Mouse (Mus musculus): ENCODE measurements around the gene Ralgapa2.

Ralgapa2 gene

DNA sequence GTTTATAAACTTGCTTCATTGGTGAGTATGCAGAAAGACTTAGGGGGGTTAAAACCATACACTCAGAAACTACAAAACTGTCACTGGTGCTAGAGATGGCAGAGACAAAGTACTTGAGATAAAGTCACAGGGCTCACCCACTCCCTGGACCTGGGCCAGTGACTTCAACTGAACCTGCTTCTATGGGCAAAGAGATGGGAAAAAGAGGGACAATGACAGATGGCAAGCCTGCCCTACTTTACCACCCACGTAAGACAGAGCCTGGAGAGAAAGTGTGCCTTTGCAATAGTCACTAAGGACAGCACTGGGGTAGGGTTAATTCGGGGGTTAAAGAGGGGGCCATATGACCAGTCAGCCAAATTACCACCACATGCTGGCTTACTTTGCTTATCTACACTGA lies 148.7 kb downstream of the Ralgapa2 start:
- DNase-seq (ENCODE audit: extremely low read depth, low read depth, low spot score), result no peak

DNA sequence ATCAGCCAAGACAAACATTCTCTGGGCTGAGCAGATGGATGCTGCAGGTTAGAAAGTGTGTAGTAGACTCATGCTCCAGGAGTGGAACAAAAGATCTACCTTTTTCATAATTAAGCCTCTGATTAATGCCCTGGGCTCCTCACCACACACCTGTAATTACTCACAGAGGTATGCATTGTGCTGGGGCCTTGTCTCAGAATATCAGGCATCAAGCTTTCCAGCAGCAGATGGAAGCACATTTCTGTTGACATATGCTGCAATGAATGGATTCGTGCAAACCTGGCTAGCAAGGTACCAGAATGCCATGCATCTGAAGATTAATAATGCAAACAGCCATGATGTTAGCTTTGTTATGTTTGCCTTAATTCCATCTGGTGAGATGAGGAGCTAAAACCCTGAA lies 149.2 kb downstream of the Ralgapa2 start:
- no peak for DNase-seq (ENCODE audit: extremely low read depth, low read depth, low spot score)

DNA sequence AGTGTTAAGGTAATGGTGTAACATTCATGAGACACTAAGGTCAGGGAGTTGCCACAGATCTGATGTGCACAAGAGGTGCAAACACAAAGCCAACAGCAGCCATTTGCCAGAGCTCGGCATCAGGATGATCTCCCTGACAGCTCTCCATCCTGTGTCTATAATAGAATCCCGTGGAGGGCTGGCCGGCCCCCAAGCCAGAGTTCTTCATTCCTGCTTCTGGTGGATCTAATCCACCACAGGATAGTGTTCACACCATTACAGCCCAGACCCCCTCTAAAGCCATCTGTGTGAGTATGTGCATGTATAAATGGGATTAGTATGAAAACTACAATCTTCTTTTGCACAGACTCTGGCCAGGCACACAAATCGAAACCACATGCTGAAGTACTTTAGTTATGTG lies 150.2 kb downstream of the Ralgapa2 start:
- no peak for DNase-seq (ENCODE audit: extremely low read depth, low read depth, low spot score)

DNA sequence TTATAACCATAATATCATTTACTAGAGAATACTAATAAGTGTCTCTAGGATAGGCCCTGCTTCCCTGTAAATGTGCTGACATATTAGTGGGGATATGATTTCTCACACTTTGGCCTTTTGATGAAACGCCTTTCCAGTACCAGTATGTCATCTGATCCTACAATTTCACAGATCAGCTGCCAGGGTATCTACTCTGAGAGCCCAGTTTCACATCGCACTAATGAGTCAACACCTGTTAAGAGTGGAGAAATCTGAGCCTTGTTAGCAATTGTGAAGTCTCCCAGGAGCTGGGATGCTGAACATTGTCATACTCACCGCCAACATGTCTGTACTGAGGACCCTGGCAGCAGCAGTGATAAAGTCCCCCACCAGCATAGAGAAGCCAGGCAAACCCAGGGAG lies 151.1 kb downstream of the Ralgapa2 start:
- no peak for DNase-seq (ENCODE audit: extremely low read depth, low read depth, low spot score)

DNA sequence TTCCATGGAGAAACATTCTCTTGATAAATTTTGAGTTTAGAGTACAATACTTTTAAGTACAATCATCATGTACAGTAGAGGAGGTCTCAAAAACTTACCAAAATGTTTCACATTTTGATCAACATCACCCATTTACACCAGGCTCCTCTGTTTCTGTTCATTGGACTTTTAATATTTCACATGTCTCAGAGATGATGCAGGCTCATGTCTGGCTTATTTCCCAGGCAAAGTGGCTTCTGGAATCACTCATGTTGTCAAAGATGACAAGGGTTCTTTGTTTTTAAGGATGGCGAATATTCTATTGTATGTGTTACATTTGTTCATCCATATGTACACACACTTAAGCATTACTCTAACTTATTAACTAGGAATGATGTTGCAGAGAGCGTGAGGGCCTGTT lies 152.5 kb downstream of the Ralgapa2 start:
- no peak for DNase-seq (ENCODE audit: extremely low read depth, low read depth, low spot score)

DNA sequence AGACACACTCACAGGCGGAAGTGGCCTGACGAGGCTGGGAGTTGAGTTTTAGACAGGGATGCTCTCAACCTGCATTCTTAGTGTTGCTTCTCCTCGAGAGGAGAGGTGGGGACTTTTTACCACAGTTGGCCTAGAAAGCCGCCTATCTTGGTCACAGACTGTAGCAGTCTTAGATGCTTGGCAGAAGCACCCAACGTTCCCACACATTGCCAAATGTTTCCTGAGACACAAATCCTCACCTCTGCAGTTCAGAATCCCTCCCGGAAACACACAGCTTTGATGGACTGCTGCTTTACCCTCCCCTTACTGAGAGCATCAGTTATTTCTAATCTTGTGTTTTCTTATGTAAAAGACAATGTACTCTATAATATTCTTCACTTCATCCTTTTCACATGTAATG lies 155.6 kb downstream of the Ralgapa2 start:
- DNase-seq (ENCODE audit: extremely low read depth, low read depth, low spot score), result no peak

DNA sequence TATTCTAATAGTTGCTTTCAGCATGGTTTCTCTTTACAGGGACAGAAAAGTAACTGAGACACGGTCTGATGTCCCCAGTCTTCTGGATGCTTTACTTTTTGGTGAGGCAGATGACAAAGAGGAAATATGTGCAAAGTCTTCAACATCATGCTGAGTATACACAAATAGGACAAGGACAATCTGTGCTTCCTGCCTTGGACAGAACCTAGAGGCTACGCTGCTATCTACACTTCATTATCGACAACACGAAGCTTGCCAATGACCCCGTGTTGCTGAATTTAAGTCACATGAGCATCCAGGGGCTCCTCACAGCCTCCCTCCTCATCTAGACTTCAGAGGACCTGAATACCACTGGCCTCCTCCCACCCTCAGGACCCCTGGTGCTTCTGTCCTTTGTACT lies 161.9 kb downstream of the Ralgapa2 start:
- no peak for DNase-seq (ENCODE audit: extremely low read depth, low read depth, low spot score)

DNA sequence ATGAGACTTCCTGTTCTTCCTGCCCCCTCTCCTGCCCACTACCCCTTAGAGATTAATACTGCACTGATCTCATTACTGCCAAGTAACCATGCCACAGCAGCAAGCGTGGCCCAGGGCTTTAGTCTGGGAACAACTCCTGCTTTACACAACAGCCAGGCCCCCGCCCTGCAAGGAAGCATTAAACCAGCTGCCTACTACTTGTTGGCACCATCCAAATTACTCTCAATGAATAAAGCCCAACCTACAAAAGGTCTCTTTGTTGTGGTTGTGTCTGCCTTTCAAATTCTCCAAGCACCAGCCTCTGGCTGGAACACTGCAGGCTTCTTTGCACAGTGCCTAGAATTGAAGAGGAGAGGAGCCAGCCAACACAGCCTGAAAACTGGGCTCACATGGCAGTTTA lies 164.2 kb downstream of the Ralgapa2 start:
- DNase-seq (ENCODE audit: extremely low read depth, low read depth, low spot score), result peak; percentile 52

DNA sequence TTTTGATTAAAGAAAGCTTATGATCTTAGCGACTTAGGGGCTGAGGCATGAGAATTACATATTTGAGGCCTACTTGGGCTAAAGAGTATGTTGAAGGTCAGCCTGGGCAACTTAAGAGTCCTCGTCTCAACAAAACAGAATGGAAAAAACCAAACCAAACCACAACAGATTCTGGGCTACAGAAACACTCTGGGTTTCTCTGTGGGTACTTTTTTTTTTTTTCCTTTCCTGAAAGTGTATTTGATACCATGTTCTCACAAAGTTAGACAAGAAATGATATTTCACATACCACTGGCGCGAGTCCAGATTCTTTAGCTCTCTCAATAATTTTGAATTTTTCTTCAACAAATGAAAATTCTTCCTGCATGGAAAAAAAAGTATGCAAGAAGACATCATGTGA lies 172.1 kb downstream of the Ralgapa2 start:
- no peak for DNase-seq (ENCODE audit: extremely low read depth, low read depth, low spot score)

DNA sequence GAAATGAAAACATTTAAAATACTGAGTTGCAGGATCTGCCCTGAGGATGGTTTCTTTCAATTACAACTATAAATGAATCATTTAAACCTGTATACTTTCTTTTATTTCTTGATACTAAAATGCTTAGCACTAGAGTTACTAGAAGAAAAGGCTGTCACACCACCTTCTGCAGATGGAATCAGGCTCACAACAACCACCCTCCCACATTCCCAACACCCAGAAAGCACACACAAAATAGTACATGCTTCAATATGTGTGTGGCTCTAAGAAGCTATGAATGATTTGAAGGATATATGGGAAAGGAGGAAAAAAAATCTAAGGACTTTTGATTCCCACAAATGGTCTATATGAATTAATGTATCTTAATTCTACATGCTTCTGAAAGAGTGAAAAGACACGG lies 174.6 kb downstream of the Ralgapa2 start:
- DNase-seq (ENCODE audit: extremely low read depth, low read depth, low spot score), result no peak

DNA sequence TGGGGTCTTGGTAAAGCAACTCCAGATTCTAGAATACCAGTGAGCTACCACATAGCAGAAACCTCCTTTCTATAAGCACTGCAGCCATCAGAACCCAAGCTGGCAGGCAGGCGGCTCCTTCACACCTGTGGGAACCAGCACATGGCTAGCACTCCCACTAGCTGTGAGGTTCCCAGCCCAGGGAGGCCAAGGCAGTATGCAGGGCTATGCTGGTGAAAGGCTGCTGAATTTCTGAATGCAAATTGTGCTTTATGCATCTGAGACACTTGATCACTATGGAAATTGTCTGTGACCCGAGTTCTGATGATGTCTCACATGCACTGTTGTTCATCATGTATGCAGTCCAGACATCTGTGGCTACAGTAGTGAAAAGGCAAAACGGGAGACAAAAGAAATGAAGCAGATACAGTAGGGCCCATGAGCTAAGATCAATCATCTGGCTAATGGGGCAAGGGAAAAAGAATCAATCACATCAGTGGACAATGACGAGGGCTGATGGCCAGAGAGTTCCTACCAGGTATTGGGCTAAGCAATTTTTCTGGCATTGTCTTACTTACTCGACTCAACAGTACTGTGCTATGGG lies 180.2 kb downstream of the Ralgapa2 start:
- DNase-seq (ENCODE audit: extremely low read depth, low read depth, low spot score), result no peak

DNA sequence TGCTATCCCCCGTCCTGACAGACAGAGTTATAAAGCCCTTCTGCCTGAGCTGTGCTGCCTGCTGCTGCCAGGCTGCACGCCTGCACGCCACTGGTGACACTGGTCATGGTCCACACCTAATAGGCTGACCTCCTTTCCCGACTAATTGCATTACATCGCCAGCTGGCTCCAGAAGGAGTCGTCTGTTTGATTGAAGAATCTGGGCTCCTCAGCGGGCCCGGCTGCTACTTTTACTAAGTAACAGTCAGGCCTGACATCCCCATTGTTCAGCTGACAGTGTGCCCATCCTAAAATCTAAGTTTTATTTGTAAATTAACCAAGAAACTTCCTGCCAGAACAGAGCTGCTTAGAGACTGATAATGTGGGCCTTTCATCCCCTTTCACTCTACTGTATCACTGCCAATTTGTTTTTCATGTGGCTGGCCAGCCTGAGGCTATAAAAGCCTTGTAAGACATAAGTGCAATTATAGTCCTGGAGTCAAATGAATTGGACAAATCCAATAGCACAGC lies 181.3 kb downstream of the Ralgapa2 start:
- no peak for DNase-seq (ENCODE audit: extremely low read depth, low read depth, low spot score)

DNA sequence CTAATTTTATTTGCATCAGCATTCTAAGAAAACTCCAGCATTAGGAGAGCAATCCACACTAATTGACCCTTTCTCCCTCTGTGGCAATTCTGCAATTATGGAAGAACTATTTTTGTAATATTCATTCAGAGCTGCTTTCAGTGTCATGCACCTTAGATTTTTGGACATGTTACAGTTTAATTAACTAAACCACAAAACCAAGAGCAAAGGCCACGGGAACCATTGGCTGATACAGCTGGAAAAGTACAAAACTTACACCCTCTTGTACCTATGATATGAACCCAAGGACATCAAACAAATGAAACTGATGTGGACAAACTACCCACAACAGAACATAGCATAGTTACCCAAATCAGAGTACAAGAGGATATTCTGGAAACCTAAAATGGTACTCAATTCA lies 182.0 kb downstream of the Ralgapa2 start:
- DNase-seq (ENCODE audit: extremely low read depth, low read depth, low spot score), result no peak

DNA sequence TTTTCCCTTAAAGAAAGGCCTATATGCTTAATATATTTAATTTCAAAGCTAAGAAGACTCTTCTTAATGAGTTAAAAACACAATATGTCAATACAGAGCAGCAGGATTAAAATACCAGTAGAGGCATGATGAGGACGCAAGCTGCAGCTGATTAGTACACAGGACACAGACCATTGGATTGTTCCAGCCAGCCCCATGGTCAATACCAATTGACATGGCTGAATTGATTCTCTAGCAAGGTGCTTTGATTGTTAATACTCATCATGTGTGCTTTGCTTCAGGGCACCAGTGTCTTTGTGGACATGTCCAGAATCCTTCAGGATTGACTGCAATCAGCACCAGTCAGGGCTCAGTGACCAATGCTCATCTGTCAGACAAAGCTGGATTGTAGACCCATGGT lies 185.5 kb downstream of the Ralgapa2 start:
- DNase-seq (ENCODE audit: extremely low read depth, low read depth, low spot score), result no peak

DNA sequence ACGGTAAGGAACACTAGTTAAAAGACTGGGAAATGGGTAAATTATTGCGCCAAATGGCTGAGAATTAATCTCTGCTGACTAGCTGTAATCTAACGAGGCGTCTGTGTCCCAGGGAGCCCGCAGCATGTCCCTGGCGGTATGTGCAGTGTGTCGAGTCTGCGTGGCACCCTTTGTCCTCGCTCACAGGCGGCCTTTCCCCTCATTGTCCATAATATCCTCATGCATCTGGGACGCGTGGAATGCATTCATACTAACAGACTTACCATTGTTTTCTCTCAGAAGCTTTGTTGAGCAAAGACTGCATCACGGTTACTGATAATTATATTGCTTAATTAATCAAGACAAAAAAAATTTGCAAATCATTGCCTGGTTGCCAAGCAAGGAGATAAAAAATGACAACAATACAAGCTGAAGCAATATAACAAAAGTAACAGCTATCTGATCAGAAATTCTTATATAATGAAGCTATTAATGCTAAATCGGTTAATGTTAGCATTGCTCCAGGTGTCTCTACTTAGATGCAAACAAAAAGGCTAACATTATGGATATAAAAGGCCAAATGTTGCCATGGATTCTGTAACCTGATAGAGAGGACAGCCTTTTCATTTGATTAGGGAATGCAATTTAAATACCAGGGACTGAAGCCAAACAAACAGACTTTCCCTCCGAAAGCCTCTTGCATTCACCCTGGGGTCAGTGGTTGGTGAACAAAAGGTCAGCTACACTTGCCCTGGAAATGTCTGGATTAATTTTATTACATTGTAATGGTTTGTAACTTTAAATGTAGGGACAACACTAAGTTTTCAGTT lies 187.0 kb downstream of the Ralgapa2 start:
- DNase-seq (ENCODE audit: extremely low read depth, low read depth, low spot score), result no peak

DNA sequence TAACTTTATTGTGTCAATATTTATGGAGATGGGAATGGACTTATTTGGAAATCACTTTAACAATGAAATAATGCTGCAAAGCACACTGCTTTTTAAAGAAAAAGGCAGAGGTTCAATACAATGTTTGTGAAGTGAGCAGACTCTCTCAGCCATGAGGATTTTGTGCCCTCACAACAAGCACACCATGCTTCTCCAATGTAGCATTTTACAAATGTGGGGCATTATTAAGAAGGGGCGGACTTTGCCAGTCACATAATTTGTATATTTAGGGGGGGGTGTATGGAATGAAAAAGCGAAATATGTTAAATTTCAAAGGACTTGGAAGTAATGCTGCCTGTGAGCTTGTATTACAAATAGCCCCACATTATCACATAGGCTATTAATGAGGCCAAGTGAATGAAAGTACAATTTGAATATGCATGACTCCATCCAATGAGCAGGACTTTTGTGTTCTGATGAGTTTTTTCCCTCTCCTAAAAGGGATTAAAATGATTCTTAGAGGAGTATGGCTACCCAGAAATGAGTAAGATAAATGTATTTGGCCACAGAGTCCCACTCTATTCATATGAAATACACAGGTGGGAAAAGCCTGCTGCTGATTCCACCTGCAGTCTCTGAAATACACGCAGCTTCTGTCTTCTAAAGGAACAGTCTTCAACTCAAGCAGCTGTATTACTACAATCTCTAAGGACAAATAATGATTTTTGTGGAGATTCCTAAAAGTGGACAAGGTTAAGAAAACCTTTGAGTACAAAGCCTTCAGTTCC lies 187.8 kb downstream of the Ralgapa2 start:
- no peak for DNase-seq (ENCODE audit: extremely low read depth, low read depth, low spot score)

DNA sequence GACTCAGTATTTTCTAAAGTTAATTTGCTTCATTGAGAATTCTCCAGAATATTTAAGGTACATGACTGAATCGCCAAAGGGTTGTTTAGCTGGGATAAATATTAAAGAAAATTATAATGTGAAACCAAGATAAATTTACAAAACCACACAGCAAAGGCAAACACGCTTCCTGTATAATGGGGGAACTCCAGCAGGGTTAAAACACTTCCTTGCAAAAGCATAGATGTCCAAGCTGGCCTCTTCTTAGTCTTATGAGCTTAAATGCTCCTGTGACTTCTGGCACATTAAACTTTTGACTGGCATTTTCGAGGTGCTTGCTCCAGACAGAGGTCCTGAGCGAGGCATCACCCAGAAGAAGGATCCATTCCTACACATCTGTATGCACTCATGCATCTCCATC lies 188.6 kb downstream of the Ralgapa2 start:
- no peak for DNase-seq (ENCODE audit: extremely low read depth, low read depth, low spot score)

DNA sequence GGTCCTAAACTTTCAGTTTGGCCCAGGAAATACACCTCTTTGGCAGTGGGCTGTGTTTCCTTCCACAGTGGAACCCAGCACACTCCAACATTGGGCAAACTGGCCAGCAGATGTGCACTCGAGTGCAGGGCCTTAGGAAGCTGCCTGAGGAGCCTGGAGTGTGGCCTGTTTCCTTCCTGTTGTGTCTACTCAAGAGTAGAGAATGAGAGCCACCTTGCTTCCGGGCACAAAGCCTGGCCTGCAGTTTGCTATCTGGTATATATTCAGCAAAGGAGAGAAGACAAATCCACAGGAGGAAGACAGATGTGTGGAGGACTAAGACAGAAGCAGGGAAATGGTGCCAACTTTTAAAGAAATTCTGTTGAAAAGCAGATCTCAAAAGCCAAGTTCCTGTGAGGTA lies 189.4 kb downstream of the Ralgapa2 start:
- no peak for DNase-seq (ENCODE audit: extremely low read depth, low read depth, low spot score)

DNA sequence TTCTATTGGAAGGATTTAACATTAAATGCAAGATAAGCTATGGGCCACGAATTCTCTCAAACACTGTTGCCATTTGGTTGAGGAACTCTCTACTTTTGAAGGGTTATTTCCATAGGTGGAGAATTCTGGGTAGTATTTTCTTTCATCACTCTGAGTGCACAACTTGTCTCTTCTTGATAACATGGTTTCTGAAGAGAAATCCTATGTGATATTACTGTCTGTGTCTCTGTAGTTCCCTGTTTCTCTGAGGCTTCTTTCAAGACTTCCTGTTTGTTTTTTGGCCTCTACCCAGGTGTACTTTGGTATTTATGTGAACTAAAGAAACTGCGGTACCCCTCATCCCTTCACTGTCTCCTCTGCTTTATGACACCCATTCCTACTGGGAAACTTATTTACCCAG lies 190.1 kb downstream of the Ralgapa2 start:
- DNase-seq (ENCODE audit: extremely low read depth, low read depth, low spot score), result no peak

DNA sequence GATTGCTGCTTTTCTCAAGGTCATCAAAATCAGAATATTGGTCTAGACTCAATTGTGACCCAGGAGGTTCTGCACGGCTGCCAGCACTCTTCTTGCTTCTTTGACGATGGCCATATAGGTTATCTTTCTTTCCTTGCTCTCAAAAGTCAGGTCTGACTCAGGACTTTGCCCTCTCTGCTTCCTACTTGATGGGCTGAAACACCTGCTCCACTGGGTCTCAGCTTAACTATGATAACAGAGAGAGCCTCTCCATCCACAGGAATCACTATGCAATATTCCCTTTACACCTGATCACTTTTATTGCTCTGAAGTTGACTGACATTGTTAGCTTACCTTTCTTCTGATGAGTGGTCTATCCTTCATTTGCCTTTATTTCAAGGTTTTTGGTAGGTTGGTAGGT lies 191.5 kb downstream of the Ralgapa2 start:
- no peak for DNase-seq (ENCODE audit: extremely low read depth, low read depth, low spot score)

DNA sequence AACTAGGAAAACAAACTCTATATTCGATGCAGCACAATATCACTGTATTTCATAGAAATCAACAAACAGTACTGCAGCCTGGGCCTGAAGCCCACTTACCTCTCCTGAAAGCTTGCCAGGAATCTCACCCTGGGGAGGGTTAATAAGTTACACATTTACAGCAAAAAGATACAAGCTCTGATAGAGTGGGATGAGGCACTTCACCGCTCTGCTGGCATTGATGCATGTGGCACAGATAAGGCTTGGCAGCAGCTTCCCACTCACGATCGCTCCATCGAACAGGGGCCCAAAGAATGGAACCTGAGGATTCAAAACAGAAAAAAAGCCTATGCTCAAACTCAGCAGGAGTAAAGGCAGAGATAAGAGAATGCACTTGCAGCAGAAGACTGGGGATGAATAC lies 197.4 kb downstream of the Ralgapa2 start:
- DNase-seq (ENCODE audit: extremely low read depth, low read depth, low spot score), result no peak

DNA sequence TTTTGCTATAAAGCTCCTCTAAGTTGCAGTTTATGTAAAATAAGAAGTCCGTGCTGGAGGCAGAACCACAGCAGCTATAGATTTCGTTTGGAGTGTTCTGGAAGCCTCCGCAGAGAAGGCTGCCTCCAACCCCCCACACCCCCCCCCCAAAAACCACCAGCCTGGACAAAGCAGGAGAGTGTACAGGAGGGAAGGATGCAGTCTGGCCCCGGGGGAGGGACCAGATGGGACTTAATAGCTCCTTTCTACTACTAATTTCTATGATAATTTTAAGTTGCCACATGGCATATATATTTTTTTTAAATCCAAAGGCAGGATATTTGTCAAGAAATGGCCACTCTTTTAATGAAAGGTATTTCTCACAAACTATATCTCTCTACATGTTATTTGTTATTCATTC lies 198.3 kb downstream of the Ralgapa2 start:
- no peak for DNase-seq (ENCODE audit: extremely low read depth, low read depth, low spot score)

Data from fat pad, adult 2 months (tissue).